Mouse (Mus musculus) kidney, adult 2 months (tissue): ENCODE data around the gene Fzd9. TPM values are rescaled to one million over a fixed set of nuclear protein-coding genes. Genes with fewer than 3 reads are reported as not detected.

ENCODE experiments used
- DNase-seq: peaks from one replicate; pipeline ENCODE4 v3.0.0; 2021
- H3K27ac ChIP-seq: fragments of 200-500 bp; 2 replicates; pipeline ENCODE4 v1.5.1; 2012; ENCODE audit warnings: low read depth, low read length, control low read depth, inconsistent platforms; ENCODE audit not compliant: insufficient read depth
- H3K27me3 ChIP-seq: fragments of 200-500 bp; replicated peaks from 2 replicates; pipeline ENCODE4 v1.6.1; 2012; ENCODE audit warnings: mild to moderate bottlenecking, moderate library complexity, low read length, inconsistent platforms; ENCODE audit not compliant: control insufficient read depth, insufficient read depth
- H3K36me3 ChIP-seq: fragments of 200-500 bp; 2 replicates; pipeline ENCODE4 v1.6.1; 2012; ENCODE audit warnings: mild to moderate bottlenecking, moderate library complexity, low read length, inconsistent platforms; ENCODE audit not compliant: control insufficient read depth, insufficient read depth
- H3K4me1 ChIP-seq: fragments of 200-500 bp; 2 replicates; pipeline ENCODE4 v1.6.1; 2011; ENCODE audit warnings: low read length; ENCODE audit not compliant: control insufficient read depth, insufficient read depth
- H3K4me3 ChIP-seq: fragments of 200-500 bp; 2 replicates; pipeline ENCODE4 v1.5.1; 2011; ENCODE audit warnings: mild to moderate bottlenecking, low read depth, low read length, control low read depth; ENCODE audit not compliant: insufficient read depth
- CTCF ChIP-seq: fragments of 200-500 bp; conservative IDR thresholded peaks from 2 replicates; pipeline ENCODE4 v1.5.1; 2011; ENCODE audit warnings: low read depth, mild to moderate bottlenecking, control low read depth, low read length, moderate library complexity, mixed read lengths; ENCODE audit not compliant: insufficient read depth, insufficient read length
- POLR2A ChIP-seq: fragments of 200-500 bp; IDR thresholded peaks from one replicate; pipeline ENCODE4 v1.6.1; 2011; ENCODE audit warnings: low read depth, low read length, control low read depth
- WGBS: fragments of 180-500 bp; shearing (Covaris S2); methylation state at CpG from one replicate; pipeline ENCODE4 v1.1.7; 2018; 5-methylcytosine and 5-hydroxymethylcytosine counted together
- polyA plus RNA-seq: library from polyadenylated mRNA; depleted of rRNA; stranded (reverse); fragments of >200 nt; gene quantifications from 2 replicates; pipeline ENCODE4 v1.2.3, GENCODE M21; 2012

Gene Fzd9
- polyA plus RNA-seq, 1 experiment, result 0.83 TPM

DNA sequence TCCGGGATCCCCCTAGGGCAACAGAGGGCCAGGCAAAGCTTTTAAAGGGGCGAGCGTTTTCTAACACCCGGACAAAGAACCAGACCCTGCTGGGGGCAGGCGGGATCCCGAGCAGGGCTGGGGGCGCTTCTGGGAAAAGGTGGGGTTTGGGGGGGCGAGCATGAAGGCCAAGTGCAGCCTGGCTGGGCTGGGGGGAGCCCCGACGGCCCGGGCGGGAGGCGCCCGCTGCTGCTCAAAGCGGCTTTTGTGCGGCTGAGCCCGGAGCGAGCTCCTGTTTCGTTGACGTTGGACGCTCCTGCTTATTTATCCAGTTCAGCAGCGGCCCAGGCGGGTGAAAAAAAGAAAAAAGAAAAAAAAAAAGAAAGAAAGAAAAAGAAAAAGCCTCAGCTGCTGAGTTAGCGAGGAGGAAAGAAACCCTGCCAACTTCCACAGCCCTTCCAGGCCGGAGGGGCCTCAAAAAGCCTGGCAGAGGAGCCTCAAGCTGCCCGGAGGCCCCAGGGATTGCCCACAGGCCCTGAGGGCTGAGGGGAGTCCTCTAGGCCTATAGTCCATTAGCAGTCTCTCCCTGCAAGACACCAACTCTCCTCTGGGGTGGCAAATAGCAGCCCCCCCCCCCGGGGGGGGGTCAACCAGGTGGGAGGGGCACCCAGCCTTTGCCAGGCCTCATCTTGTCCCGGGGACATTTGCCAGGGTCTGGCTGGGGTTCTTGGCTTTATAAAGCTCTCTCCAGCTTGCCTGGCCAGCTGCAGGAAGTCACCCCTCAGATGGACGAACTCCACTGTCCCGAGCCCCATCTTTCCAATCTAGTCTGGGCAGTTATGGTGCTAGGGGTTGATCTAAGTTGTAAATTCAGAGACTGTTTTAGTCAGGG, 7.5 kb upstream of the Fzd9 start:
- no peaks in the 10 kb centered on the region for H3K36me3 ChIP-seq
- no peak for DNase-seq
- peak overlapping the region; percentile 29; the same call in 1 of the 2 replicates for H3K4me3 ChIP-seq
- H3K27ac ChIP-seq, result no peak overlapping the region
- no peaks in the 10 kb centered on the region for H3K4me1 ChIP-seq
- no peaks in the 10 kb centered on the region for H3K27me3 ChIP-seq
- no peak for TF ChIP-seq CTCF
- TF ChIP-seq POLR2A, result no peak
- 37% methylated on average over 30 of the region's 30 CpGs for WGBS

GRCm38 (mm10) chr5:135257559-135257958, 6.5 kb upstream of the Fzd9 start:
- H3K36me3 ChIP-seq, result no peaks in the 10 kb centered on the region
- no peak for DNase-seq
- 80% methylated on average over 12 of the region's 12 CpGs for WGBS
- H3K27ac ChIP-seq, result no peak overlapping the region
- no peaks in the 10 kb centered on the region for H3K4me1 ChIP-seq
- TF ChIP-seq CTCF (0 out of 2 replicates have a peak, but pooled peaks have one; percentile 16), POLR2A (no peak)
- H3K27me3 ChIP-seq, result no peaks in the 10 kb centered on the region
- H3K4me3 ChIP-seq, result no peak overlapping the region

DNA sequence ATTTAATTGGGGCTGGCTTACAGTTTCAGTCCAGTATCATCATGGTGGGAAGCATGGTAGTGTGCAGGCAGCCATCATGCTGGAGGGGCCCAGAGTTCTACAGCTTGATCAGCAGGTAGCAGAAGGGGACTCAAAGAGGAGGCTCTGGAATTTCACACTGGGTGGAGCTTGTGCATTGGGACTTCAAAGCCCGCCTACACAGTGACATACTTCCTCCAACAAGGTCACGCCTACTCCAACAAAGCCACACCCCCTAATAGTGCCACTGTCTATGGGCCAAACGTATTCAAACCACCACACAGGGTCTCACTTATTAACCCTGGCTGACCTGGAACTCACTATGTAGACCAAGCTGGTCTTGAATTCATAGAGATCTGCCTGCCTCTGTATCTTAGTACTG, 5.1 kb upstream of the Fzd9 start:
- no peak overlapping the region for H3K27ac ChIP-seq
- no peak for TF ChIP-seq POLR2A
- no peak for TF ChIP-seq CTCF
- H3K27me3 ChIP-seq, result no peaks in the 10 kb centered on the region
- no peaks in the 10 kb centered on the region for H3K4me1 ChIP-seq
- no peak for DNase-seq
- WGBS, result 100% methylated on average over 3 of the region's 3 CpGs
- H3K4me3 ChIP-seq, result no peak overlapping the region
- H3K36me3 ChIP-seq, result no peaks in the 10 kb centered on the region

- Histone ChIP-seq H3K36me3 (no peaks in the 10 kb centered on the region), H3K27me3 (no peaks in the 10 kb centered on the region), H3K27ac (no peak overlapping the region), H3K4me1 (no peaks in the 10 kb centered on the region), H3K4me3 (no peak overlapping the region)
- TF ChIP-seq POLR2A (no peak), CTCF (no peak)
- DNase-seq, result no peak
- 37% methylated on average over 12 of the region's 12 CpGs for WGBS
These were observed 2.8 kb upstream of the Fzd9 start for GRCm38 (mm10) chr5:135253741-135254401.

DNA sequence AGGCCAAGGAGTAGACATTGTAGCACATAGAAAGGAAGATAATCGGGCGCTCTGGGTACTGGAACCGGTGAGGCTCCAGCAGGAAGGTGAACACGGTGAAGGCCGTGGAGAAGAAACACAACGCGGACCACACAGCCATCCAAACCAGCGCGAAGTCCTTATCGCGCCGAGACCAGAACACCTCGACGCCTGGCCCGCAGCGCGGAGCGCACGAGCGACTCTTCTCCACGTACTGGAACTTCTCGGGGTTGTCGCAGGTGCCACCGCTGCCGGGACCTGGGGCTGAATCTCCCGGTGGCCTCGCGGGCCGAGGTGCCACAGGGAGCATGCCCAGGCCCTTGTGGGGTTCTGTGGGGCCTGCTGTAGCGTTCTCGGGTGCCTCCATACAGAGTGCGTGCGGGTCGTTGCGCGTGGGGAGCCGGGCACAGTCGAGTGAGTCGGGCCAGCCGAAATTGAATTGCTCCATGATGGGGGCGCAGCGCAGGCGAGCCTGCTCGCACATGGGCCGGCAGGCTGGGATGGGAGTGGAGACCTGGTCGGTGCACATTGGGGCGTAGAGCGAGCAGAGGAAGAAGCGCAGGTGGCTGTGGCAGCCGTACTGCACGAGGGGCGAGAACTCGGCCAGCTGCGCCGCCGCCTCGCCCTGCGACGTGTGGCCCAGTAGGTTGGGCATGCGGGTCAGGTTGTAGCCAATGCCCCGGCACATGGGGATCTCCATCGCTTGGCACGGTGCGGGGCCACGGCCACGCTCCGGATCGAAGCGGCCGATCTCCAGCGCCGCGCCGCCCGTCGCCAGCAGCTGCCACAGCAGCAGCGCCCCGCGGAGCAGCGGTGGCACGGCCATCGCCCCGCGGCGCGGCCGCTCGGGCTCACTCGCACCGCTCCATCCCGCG, 598 bp downstream of the Fzd9 start:
- no peak for DNase-seq
- 3% methylated on average over 92 of the region's 92 CpGs for WGBS

DNA sequence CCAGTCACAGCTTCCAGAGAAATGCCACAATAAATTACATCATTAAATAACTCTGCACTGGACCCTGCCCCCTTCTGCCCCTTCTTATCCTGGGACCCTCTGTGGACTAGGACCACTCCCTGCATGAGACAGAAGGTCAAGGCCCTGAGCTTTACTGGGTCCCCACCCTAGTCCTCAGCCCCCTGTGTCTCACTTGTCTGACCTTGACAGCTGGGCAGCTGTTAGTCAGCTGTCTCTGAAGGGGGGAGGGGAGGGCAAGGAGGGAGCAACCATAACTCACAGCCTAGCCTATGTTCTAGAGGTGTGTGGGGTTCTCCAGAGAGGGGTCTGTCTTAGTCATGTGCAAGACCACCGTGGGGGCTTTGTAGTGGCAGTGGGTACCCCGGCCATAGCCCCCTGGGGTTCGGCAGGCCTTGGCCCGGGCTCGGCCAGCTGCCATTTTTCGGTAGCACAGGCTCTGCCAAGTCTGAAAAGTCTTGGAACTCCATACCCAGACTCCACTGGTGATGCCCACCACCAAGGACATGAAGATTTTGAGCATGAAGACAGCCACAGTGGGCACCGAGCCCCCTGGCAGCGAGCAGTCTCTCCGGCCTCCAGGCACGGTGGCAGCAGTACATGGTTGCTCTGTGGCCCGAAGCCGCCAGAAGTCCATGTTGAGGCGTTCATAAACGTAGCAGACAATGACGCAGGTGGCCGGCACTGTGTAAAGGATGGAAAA, 1.9 kb downstream of the Fzd9 start:
- no peak for DNase-seq
- no peaks in the 10 kb centered on the region for H3K27me3 ChIP-seq
- 92% methylated on average over 16 of the region's 16 CpGs for WGBS
- TF ChIP-seq POLR2A (no peak), CTCF (no peak)
- no peak overlapping the region for H3K27ac ChIP-seq
- 0 out of 2 replicates have a peak, but pooled peaks cover 2% of the 10 kb centered on the region for H3K36me3 ChIP-seq
- H3K4me3 ChIP-seq, result no peak overlapping the region
- H3K4me1 ChIP-seq, result no peaks in the 10 kb centered on the region

More for the DNA sequence above, 598 bp downstream of the Fzd9 start:
- Histone ChIP-seq H3K4me3 (peak overlapping the region; percentile 44), H3K36me3 (no peaks in the 10 kb centered on the region), H3K4me1 (no peaks in the 10 kb centered on the region), H3K27me3 (no peaks in the 10 kb centered on the region), H3K27ac (no peak overlapping the region)
- TF ChIP-seq POLR2A (no peak), CTCF (no peak)
